Mouse (Mus musculus) c-Kit-negative CD71-positive TER-119-positive erythroid progenitor cells, embryonic 14.5 days (primary cell): ENCODE measurements at regions not wholly inside any gene's neighbourhood (a gene's known extent, or its start where the extent isn't known, plus 50 kb on each side); places are given as distances from the start of the nearest gene placed in this dataset.
"Not testable (repeated sequence)": the region's sequence is repeated elsewhere in the genome, so short reads cannot be mapped to it uniquely, and the experiment has no call there.

Experiments used
- DNase-seq: peaks from one replicate; pipeline ENCODE4 v3.0.0-alpha.2; 2013; ENCODE audit warnings: low read depth, low spot score

DNA sequence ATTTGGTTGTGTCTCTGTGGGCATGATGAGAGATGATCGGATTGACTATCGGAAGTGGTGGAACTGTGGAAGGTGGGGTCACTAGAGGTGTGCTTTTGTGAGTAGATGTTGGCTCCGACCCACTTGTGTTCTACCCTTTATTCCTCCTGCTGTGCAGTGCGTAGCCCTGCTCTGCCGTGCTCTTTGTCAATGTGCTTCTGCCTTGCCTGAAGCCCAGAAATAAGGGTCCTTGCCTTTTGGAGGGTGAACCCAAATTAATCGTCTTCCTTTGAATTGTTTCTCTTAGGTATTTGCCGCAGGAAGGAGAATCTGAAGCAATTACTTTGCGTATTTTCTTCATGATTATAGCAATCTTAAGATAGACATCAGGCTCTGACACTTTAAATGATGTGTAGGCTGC lies 421.6 kb upstream of the Zfp507 start:
- no peak for DNase-seq

DNA sequence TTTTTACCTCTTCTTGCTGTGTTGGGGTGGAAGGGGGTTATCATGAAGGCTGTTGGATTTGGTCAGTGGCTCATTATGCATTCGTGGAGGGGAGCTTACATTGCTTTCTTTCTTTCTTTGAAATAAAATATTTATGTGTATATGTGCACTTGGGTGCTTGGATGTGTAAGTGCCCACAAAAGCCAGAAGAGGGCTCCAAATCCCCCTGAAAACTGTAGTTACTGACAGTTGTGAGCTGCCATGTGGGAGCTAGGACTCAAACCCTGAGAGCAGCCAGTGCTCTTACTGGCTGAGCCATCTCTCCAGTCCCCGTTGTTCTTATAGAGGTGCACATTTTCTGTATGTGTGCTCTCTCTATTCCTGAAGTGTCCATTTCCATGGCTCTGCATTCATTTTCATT lies 415.6 kb upstream of the Zfp507 start:
- no peak for DNase-seq

GRCm38 (mm10) chr7:36210034-36210433 lies 407.2 kb upstream of the Zfp507 start:
- no peak for DNase-seq

DNA sequence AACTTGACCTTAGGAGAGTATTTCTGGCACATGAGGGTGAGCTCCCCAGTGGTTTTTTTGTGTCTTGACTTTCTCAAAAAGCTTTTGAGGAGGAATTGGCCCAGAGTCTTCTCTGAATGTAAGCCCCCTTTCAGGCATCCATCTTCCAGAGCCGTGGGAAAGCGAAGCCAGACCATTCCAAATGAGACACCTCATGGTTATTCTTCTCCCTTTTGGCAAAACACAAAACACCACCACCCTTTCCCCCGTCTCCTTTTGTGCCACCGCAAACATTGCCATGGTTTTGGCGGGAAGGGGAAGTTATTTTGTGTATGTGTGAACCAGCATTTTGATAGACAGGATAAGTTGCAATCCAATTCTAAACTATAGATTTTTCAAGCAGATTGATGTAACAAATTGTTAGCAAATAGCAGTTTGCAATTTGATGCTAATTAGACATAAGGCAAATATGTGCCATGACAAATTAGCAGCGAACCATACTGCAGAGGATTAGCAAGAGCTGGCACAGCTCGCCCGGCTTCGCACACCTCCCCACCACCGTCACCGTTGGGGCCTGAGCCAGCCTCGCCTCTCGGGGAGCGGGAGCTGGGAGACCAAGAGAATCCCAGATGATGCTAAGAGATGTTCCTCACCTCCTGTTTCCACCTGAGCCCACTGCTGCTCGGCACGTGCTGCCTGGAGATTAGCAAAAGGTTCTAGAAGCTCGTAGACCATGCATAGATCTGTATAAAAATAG lies 404.9 kb upstream of the Zfp507 start:
- DNase-seq, result no peak

DNA sequence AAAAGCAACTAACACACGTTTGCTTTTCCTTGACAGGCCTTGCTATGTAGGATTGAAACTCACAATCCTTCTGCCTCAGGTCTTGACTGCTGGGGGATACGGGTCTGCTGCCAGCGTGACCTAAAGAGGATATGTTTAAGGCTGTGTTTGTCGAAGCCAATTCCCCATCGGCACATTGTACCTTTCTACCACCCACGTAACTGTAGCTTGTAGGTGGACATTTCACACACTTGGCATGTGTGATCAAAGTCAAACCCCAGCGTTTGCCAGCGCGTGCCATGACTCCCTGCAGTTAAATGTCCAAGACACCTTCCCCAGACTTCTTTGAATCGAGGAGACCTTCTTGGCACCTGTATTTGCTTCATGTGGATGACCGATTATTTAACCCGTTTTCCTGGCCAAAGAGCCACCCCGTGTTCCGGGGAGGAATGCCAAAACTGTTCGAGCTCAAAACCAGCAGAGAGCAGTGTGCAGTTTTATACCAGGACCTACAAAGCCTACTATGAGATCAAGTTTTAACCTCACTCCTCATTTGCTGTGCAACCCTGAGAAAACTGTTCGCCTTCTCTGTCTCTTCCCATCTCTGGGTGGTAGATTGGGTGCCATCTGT lies 395.4 kb upstream of the Zfp507 start:
- DNase-seq, result no peak

- no peak for DNase-seq
Measured at GRCm38 (mm10) chr7:36196154-36196720, 393.4 kb upstream of the Zfp507 start.

DNA sequence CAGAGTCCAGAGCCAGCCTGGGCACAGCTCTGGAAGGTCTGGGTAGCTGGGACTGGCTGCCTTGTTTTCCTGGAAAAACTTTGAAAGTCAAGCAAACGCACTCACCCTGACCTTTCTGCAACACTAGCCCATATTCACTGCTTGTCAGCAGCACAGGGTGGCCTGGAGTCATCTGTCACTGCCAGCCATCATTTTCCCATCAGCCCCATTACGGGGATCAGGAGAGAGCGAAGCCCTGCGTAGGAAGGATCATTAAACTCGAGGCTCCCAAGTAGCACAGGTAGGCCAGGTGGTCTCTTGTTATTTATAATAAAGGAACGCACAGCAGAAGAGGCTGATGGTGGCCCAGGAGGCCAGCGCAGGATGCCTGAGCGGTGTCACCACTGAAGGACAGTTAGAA lies 389.8 kb upstream of the Zfp507 start:
- no peak for DNase-seq

DNA sequence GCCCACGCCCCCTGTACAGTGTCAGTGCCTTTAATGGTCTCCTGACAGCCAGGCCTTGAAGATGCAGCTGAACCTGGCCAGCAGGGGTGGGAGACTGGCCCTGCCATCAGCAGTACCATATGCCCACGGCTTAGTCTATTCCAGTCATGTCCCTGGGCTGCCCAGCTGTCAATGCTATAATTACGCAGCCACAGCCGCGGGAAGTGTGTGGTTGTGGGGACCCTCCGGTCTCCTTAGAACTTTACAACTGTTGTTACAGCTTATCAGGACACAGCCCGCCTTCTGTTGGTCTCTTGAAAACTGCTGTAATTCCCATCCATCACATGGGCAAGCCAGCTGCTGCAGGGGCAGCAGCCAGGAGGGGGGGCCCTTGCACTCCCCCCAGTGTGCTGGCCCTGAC lies 375.1 kb upstream of the Zfp507 start:
- DNase-seq, result no peak

- no peak for DNase-seq
Measured at GRCm38 (mm10) chr7:36175296-36175695, 372.5 kb upstream of the Zfp507 start.

DNA sequence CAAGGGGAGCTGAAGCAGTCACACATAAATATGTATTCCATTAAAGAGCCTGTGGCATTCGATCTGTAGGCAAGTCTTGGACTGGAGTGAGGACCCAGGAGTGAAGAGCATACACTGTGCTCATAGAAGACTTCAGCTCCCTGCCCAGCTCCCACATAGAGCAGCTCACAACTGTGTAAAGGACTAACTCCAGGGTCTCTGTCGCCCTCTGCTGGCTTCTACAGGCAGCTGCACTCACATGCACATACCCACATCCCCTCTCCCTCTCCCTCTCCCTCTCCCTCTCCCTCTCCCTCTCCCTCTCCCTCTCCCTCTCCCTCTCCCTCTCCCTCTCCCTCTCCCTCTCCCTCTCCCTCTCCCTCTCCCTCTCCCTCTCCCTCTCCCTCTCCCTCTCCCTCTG lies 369.7 kb upstream of the Zfp507 start:
- not testable (repeated sequence) for DNase-seq

GRCm38 (mm10) chr7:36157270-36157945 lies 354.6 kb upstream of the Zfp507 start:
- DNase-seq, result no peak

DNA sequence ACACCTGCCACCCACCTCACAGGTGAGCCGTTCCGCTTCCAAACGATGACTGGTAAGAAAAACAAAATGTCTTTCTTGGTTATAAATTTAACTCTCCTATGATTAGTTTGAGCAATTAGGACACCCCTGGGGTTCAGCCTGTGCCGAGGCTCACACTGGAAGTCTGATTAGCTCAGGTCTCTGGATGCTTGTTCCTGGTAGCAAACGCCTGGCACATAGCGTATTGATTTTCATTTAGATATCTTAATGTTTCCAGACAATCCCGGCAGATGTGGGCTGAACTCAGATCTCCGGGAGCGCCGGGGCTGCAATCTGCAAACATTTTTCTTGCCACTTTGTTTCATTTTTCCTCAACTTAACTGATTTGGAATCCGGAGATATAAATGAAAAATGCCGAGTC lies 353.8 kb upstream of the Zfp507 start:
- no peak for DNase-seq

GRCm38 (mm10) chr7:36155576-36155975 lies 352.8 kb upstream of the Zfp507 start:
- no peak for DNase-seq

DNA sequence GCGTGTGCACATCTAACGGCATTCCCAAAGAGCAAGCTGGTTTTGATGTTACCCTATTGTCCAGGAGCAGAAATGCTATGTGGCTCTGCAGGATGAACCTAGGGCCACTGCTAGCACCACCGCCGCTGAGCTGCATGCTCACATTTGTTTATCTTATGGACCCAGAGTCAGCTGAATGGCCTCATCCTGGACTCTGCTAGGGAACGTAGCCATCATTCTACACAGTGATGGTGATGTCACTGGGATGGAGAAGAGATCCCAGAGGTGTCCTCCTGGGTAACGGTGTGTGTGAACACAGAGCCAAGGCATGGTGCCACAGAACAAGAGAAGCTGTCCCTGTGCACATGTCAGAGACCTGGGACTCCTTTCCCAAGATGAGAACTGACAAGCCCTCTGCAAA lies 352.4 kb upstream of the Zfp507 start:
- no peak for DNase-seq

GRCm38 (mm10) chr7:36150871-36151560 lies 348.2 kb upstream of the Zfp507 start:
- DNase-seq, result no peak

- DNase-seq, result no peak
Measured at GRCm38 (mm10) chr7:36136571-36136970, 333.8 kb upstream of the Zfp507 start.

DNA sequence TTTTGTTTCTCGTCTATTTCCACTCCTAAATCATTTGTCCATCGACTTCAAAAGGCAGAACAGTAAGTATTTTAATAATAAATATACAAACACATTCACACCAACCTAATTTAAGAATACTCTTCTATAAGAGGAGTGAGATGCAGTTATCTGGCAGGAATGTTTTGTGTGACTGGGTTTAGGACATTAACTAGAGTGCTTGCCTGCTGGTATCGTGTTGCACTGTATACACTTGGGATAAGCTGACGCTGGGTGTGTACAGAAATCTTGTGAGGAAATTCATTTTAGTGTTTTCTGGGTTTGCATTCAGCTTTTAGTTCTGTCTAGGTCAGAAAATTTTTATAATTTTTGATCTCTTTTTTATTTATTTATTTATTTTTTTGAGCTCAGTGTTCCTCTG lies 331.8 kb upstream of the Zfp507 start:
- DNase-seq, result no peak

- no peak for DNase-seq
Measured at GRCm38 (mm10) chr7:36133658-36134143, 330.9 kb upstream of the Zfp507 start.

GRCm38 (mm10) chr7:36133026-36133425 lies 330.2 kb upstream of the Zfp507 start:
- no peak for DNase-seq

GRCm38 (mm10) chr7:36132569-36132968 lies 329.8 kb upstream of the Zfp507 start:
- no peak for DNase-seq

DNA sequence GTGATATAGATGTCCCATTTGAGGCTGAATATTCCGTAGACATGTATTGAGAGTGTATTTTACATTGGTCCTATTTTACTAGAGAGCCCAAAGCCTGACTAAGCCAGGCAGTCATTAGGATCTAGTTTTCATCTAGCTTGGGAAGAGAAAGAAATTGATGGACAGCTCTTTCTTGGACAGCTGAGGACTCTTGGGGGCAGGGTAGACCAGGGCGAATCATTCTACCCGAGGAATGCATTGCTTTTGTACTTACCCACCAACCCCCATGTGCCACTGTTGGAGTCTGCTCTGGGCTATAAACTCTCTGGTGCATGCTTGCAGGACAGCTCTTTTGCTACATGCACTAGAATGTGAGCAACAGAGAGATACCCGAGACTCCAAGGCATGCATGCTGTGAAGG lies 294.3 kb upstream of the Zfp507 start:
- no peak for DNase-seq
